ENCODE assay signal across 8 mouse cellular contexts in genomic region chr10:95414316-95415158, GRCm38 (mm10). TPM values are rescaled to one million over a fixed set of nuclear protein-coding genes. Genes with fewer than 3 reads are reported as not detected.
DNase-seq lines count a peak whose midpoint lies in the region; ATAC-seq and TF ChIP-seq lines count a peak whose summit lies in the region.

No protein-coding gene starts in this region.

- H3K9ac ChIP-seq in forebrain, embryonic 12.5 days, result peak overlapping the region; percentile 82

- under 1% methylated on average over 65 of the region's 65 CpGs for WGBS in forebrain, embryonic 12.5 days
- WGBS in small intestine, adult 2 months, result 2% methylated on average over 65 of the region's 65 CpGs

- TF ChIP-seq POLR2A in small intestine, adult 2 months (IDR thresholded peaks at IDR 0.05; ENCODE audit: low read depth, low read length), result no peak; the same call in 1 of the 2 replicates

- no peaks in the 10 kb centered on the region for H3K9me3 ChIP-seq in forebrain, embryonic 12.5 days

- peak overlapping the region; percentile 96 for H3K4me2 ChIP-seq in forebrain, embryonic 12.5 days

- H3K4me3 ChIP-seq in forebrain, embryonic 12.5 days (replicated peaks), result peak overlapping the region; percentile 74
- H3K4me3 ChIP-seq in small intestine, adult 2 months (ENCODE audit: low read depth, low read length), result peak overlapping the region; percentile 83

- no peak for TF ChIP-seq CTCF in small intestine, adult 2 months (IDR thresholded peaks at IDR 0.05; ENCODE audit: extremely low read depth, insufficient read length, insufficient replicate concordance, low read depth, low read length)

- H3K36me3 ChIP-seq in forebrain, embryonic 12.5 days (replicated peaks), result peaks cover 7% of the 10 kb centered on the region; the same call in 1 of the 2 replicates
- 0 out of 2 replicates have a peak, but pooled peaks cover 1% of the 10 kb centered on the region for H3K36me3 ChIP-seq in small intestine, adult 2 months (ENCODE audit: control insufficient read depth, insufficient read depth, low read length)

- H3K27me3 ChIP-seq in forebrain, embryonic 12.5 days, result peaks cover 20% of the 10 kb centered on the region
- no peaks in the 10 kb centered on the region; the same call in 1 of the 2 replicates for H3K27me3 ChIP-seq in small intestine, adult 2 months (ENCODE audit: control insufficient read depth, insufficient read depth, low read length)

- peak overlapping the region; percentile 13; the same call in 1 of the 2 replicates for H3K27ac ChIP-seq in forebrain, embryonic 12.5 days
- H3K27ac ChIP-seq in small intestine, adult 2 months (ENCODE audit: insufficient read depth, low read depth, low read length), result peak overlapping the region; percentile 91

- peak; percentile 14 for DNase-seq in cerebellum, adult 11-12 months
- no peak for DNase-seq in cerebellum, adult 11 months
- DNase-seq in adrenal gland, adult 2 months, result peak; percentile 72
- peak; percentile 63 for DNase-seq in heart, postnatal 4 days
- DNase-seq in layer of hippocampus, postnatal 14 days (ENCODE audit: low spot score in 2 of 2), result peak; percentile 24 to 25
- DNase-seq in lung, postnatal 36 days, result peak; percentile 48

- ATAC-seq in forebrain, embryonic 12.5 days (ENCODE audit: low FRiP score), result peak; percentile 33; the same call in 1 of the 2 replicates

- H3K4me1 ChIP-seq in forebrain, embryonic 12.5 days, result peaks cover 26% of the 10 kb centered on the region
- peaks cover 6% of the 10 kb centered on the region for H3K4me1 ChIP-seq in small intestine, adult 2 months (ENCODE audit: control insufficient read depth, insufficient read depth, insufficient read length, low read length)

RNA-seq across cellular contexts. Expression of gene Socs2, which starts 2.4 kb away (rescaled TPM):
- 10 to 100 TPM; 10.7 to 22.7 TPM for total RNA-seq in adrenal gland, adult 2 months (2021)
- polyA plus RNA-seq in adrenal gland, adult 2 months (2012; rRNA removed), result 41.4 and 52.0 TPM in 2 replicates
- 73.4 and 74.1 TPM in 2 replicates for polyA plus RNA-seq in forebrain, embryonic 12.5 days (2016; fragmentation: Nextera tagmentation; extraction: Ambion mirVana)
- total RNA-seq in heart, postnatal 4 days (2021), result 100 to 1,000 TPM; 114 to 125 TPM
- total RNA-seq in layer of hippocampus, postnatal 14 days (2021), result 10 to 100 TPM; 58.1 to 58.9 TPM
- polyA plus RNA-seq in small intestine, adult 2 months (2012; rRNA removed), result 18.1 and 67.4 TPM in 2 replicates
